Mouse (Mus musculus): Measurements from ENCODE around the gene Fmod.
A peak's percentile ranks its signal among the peaks of the same experiment; 100 is the strongest.

Gene Fmod

DNA sequence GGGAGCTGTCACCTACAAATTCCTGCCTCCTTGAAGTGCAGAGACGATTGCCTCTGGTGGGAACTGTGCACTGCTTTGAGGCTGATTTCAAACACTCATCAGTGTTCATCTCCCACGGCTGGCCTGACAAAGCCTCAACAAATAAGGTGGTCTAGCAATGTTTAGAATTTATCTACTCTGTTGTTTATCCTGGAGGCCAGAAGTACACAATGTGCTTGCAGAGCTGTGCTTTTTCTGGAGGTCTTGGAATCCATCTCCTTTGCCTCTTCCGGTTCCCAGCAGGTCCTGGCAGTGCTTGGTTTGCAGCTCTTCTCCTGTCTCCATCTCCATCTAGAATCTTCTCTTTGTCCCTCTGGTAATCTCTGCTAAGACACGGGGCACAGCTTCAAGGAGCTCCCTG lies 19.2 kb downstream of the Fmod start:
- no peak for DNase-seq (ENCODE audit: low spot score in 2 of 2)

GRCm38 (mm10) chr1:134057736-134058135 lies 20.7 kb downstream of the Fmod start:
- no peak for DNase-seq (ENCODE audit: low spot score in 2 of 2)

DNA sequence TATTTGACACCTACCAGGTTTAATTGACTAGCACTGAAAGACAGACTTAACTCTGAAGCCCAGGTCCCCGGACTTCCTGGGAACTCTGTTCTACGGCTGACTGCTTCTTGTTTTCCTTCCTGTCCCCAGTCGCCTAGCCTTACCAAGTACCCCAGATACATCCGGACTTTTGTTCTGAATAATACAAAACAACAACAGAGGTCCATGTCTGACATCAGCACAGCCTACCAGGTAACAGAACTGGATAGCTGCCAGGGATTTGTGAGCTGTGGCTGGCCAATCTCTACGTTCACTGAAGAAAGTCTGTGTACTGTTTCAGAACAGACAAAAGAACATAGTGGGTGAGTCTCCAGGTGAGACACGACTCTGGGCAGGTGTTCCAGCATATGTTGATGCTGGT lies 21.8 kb downstream of the Fmod start:
- DNase-seq (ENCODE audit: low spot score in 2 of 2) = no peak

DNA sequence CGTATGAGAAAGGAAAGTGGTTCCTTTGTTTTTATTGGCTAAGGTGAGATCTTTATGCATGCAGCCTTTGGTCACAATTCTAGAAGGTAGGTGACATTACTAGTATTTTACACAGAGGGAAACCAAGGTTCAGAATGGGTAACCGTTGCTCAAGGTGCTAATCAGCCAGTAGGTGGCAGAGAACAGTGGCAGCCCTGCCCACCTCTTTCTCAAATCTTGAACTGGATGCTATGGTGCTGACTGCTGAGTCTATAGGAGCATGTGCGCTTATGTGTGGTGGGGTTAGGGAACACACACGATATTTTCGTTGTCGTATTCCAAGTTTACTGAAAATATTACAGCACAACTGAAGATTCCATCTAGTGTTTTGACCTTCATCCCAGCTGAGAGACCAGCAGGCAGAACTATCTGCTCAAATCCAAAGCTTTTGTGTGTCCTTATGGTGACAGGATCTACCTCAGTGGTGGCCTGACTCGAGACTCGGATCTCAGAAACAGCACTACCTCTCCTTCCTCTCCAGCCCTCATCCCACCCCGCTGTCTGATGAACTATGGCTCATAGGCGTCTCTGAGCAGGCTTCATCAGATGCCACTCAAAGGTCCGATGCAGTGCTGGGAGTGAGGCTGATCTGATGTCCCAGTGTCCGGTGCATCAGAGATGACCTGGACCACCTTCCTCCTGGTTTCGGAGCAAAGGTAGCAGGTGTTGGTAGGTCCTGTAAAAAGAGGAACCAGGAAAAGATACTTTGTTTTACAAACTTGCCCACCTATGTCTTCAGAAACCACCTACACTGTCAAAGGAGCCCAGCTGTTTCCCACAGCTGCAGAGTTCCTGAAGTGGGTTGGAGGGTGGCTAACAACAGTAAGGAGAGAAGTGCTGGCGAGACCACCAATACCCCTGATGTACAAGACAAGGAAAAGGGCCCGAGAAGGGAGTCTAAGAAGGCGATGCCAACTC lies 23.0 kb downstream of the Fmod start:
- DNase-seq (ENCODE audit: low spot score in 2 of 2) = no peak

GRCm38 (mm10) chr1:134060849-134061569 lies 24.0 kb downstream of the Fmod start:
- peak; percentile 86 to 91 for DNase-seq (ENCODE audit: low spot score in 2 of 2)

- DNase-seq (ENCODE audit: low spot score in 2 of 2) = no peak
Measured at GRCm38 (mm10) chr1:134061915-134062314, 24.9 kb downstream of the Fmod start.

GRCm38 (mm10) chr1:134062411-134063085 lies 25.5 kb downstream of the Fmod start:
- DNase-seq (ENCODE audit: low spot score in 2 of 2) = no peak

- no peak for DNase-seq (ENCODE audit: low spot score in 2 of 2)
Measured at GRCm38 (mm10) chr1:134063086-134063772, 26.2 kb downstream of the Fmod start.

DNA sequence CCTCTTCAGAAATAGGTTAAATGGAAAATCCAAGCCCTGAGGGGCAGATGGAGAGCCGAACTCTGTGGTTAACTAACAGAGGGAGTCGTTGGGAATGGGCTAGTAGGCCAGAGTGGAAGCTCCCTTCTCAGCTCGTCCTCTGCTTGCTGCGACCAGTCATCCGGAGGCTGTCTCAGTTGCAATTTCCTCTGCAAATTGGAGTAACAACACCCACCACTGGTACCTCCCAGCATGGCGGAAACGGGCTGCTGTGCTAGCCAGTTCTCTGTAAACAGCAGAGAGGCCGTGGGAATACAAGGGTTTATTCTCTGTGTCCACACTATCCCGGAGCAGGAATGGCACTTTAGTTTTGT lies 26.7 kb downstream of the Fmod start:
- no peak for DNase-seq (ENCODE audit: low spot score in 2 of 2)

- no peak for DNase-seq (ENCODE audit: low spot score in 2 of 2)
Measured at GRCm38 (mm10) chr1:134064296-134064831, 27.3 kb downstream of the Fmod start.

GRCm38 (mm10) chr1:134065241-134065809 lies 28.3 kb downstream of the Fmod start:
- no peak for DNase-seq (ENCODE audit: low spot score in 2 of 2)

- no peak for DNase-seq (ENCODE audit: low spot score in 2 of 2)
Measured at GRCm38 (mm10) chr1:134066554-134066953, 29.5 kb downstream of the Fmod start.

- no peak for DNase-seq (ENCODE audit: low spot score in 2 of 2)
Measured at GRCm38 (mm10) chr1:134067143-134067619, 30.1 kb downstream of the Fmod start.

DNA sequence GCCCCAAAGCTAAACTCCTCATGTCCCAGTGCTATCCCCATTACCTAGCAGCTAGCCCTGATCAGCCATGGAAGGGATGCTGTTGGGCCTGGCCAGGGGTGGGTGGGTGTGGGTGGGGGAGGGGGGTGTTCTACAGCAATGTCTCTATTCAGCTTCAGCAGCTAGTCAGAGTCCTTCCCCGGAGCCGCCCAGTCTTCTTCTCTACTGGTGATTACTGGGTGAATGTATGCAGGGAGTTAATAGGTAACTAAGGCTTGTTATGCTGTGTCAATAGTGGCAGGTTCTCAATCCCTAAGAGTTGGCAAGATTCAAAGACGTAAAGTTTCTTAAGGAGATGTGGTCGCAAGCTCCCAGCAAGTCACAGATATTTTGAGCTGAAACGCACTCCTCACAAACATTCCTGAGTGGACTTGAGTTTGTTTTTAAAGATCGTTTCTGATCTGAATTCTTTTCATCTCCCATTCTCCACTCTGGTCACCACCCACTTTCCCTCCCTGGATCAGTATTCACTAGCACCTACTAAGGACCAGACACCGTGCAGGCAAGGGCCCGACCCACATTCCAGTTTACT lies 33.1 kb downstream of the Fmod start:
- DNase-seq (ENCODE audit: low spot score in 2 of 2) = no peak

- no peak for DNase-seq (ENCODE audit: low spot score in 2 of 2)
Measured at GRCm38 (mm10) chr1:134071411-134072018, 34.5 kb downstream of the Fmod start.

DNA sequence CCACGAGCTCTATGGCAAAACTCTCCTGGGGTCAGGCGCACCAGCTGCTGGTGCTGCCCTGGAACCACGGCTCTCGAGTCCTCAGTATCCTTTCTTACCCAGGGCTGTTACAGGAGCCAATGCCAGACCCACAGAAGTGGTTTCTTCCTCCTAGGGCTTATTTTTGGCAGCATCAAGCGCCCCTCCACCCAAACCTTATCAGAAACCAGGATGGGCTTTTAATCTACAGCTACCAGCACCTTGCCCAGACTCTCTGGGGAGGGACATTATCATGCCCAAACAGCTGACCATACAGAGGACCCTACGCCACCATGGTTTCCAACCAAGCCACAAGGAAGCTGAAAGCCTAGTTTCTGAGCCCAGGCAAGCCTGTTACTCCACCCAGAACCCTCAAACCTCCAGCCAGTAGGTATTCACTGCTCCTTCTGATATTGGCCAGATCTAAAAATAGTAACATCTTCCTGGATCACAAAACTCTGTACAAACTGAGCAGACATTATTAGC lies 36.1 kb downstream of the Fmod start:
- no peak for DNase-seq (ENCODE audit: low spot score in 2 of 2)

DNA sequence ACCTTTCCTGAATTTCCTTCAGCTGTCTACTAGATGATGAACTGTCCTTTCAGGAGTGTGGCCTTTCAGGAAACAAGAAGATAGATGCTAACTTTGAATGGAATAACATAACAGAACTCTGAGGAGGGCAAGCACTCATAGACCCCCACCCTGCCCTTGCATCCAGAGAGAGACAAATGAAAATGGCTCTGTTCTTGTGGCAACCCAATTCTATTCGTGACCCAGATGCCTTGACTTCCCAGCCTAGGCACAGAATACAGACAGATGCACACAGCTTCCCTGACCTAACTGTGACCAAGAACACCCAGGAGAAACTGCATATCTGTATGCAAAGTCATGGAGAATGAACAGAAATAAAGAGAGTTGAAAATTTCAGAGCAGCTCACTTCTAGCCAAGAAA lies 36.6 kb downstream of the Fmod start:
- no peak for DNase-seq (ENCODE audit: low spot score in 2 of 2)

- no peak for DNase-seq (ENCODE audit: low spot score in 2 of 2)
Measured at GRCm38 (mm10) chr1:134074184-134074583, 37.1 kb downstream of the Fmod start.

GRCm38 (mm10) chr1:134074606-134075005 lies 37.6 kb downstream of the Fmod start:
- no peak for DNase-seq (ENCODE audit: low spot score in 2 of 2)

GRCm38 (mm10) chr1:134075532-134075931 lies 38.5 kb downstream of the Fmod start:
- DNase-seq (ENCODE audit: low spot score in 2 of 2) = no peak

All from left cerebral cortex, adult 9 months (tissue).